Mouse (Mus musculus) hindbrain, embryonic 16.5 days (tissue): ENCODE data around the gene Clptm1. TPM values are rescaled to one million over a fixed set of nuclear protein-coding genes. Genes with fewer than 3 reads are reported as not detected.
A peak's percentile ranks its signal among the peaks of the same experiment; 100 is the strongest.
"Not testable (repeated sequence)": the region's sequence is repeated elsewhere in the genome, so short reads cannot be mapped to it uniquely, and the experiment has no call there.

Experiments used
- ATAC-seq: fragments of 200-750 bp; cut with Nextera tagmentation; 2 replicates; pipeline ENCODE4 v1.8.0; 2017; ENCODE audit warnings: moderate TSS enrichment, moderate library complexity
- H3K27ac ChIP-seq: fragments of 300-500 bp; sonication (generic); 2 replicates; pipeline ENCODE4 v1.5.1; 2014; ENCODE audit warnings: low read depth, mild to moderate bottlenecking, control low read depth, low read length, moderate library complexity
- H3K27me3 ChIP-seq: fragments of 300-500 bp; sonication (generic); replicated peaks from 2 replicates; pipeline ENCODE4 v1.6.1; 2014; ENCODE audit warnings: low read length; ENCODE audit not compliant: control insufficient read depth, insufficient read depth
- H3K36me3 ChIP-seq: fragments of 300-500 bp; sonication (generic); 2 replicates; pipeline ENCODE4 v1.6.1; 2014; ENCODE audit warnings: mild to moderate bottlenecking, low read length, moderate library complexity, mixed read lengths; ENCODE audit not compliant: control insufficient read depth, insufficient read depth
- H3K4me1 ChIP-seq: fragments of 300-500 bp; sonication (generic); 2 replicates; pipeline ENCODE4 v1.6.1; 2014; ENCODE audit warnings: low read depth, low read length; ENCODE audit not compliant: control insufficient read depth, insufficient read depth
- H3K4me2 ChIP-seq: fragments of 300-500 bp; sonication (generic); 2 replicates; pipeline ENCODE4 v1.6.1; 2014; ENCODE audit warnings: mild to moderate bottlenecking, low read length, control low read depth, moderate library complexity
- H3K4me3 ChIP-seq: fragments of 300-500 bp; sonication (generic); 2 replicates; pipeline ENCODE4 v1.5.1; 2014; ENCODE audit warnings: mild to moderate bottlenecking, low read length, control low read depth, moderate library complexity
- H3K9ac ChIP-seq: fragments of 300-500 bp; sonication (generic); 2 replicates; pipeline ENCODE4 v1.6.1; 2014; ENCODE audit warnings: low read depth, mild to moderate bottlenecking, control low read depth, low read length, moderate library complexity
- H3K9me3 ChIP-seq: fragments of 300-500 bp; sonication (generic); 2 replicates; pipeline ENCODE4 v1.6.1; 2014; ENCODE audit warnings: mild to moderate bottlenecking, low read length, moderate library complexity; ENCODE audit not compliant: control insufficient read depth
- WGBS: fragments of 180-500 bp; shearing (Covaris S2); extraction: QIAGEN DNeasy Blood & Tissue Kit; methylation state at CpG from one replicate; pipeline ENCODE4 v1.1.7; 2014; 5-methylcytosine and 5-hydroxymethylcytosine counted together
- polyA plus RNA-seq: library from polyadenylated mRNA; unstranded; fragments of >200 nt; fragmentation: Nextera tagmentation; extraction: Ambion mirVana; gene quantifications from 2 replicates; pipeline ENCODE4 v1.2.1, GENCODE M21; 2015

Gene Clptm1
- polyA plus RNA-seq, 1 experiment from 2014 or later: 138 TPM

DNA sequence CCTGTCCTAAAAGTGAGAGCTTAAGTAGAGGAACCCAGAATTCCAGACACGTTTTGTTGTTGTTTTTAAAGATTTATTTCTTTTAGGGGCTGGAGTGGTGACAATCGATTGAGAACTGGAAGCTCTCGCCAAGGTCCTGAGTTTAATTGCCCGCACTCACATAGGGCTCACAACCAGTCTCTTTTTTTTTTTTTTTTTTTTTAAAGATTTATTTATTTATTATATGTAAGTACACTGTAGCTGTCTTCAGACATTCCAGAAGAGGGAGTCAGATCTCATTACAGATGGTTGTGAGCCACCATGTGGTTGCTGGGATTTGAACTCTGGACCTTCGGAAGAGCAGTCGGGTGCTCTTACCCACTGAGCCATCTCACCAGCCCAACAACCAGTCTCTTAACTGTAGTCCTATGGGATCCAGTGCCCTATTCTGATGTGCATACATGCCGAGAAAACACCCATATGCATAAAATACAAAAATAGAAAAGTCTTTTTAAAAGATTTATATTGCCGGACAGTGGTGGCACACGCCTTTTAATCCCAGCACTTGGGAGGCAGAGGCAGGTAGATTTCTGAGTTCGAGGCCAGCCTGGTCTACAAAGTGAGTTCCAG is 60.1 kb downstream of the Clptm1 start:
- Histone ChIP-seq H3K4me1 (peaks cover 27% of the 10 kb centered on the region), H3K9ac (0 out of 2 replicates have a peak overlapping the region, but pooled peaks have one; percentile 80), H3K4me3 (peak overlapping the region; percentile 65), H3K4me2 (peak overlapping the region; percentile 82), H3K27ac (peak overlapping the region; percentile 45; the same call in 1 of the 2 replicates)
- not testable (repeated sequence) for ATAC-seq, H3K27me3 ChIP-seq, H3K36me3 ChIP-seq, H3K9me3 ChIP-seq
- WGBS: 63% methylated on average over 10 of the region's 10 CpGs

DNA sequence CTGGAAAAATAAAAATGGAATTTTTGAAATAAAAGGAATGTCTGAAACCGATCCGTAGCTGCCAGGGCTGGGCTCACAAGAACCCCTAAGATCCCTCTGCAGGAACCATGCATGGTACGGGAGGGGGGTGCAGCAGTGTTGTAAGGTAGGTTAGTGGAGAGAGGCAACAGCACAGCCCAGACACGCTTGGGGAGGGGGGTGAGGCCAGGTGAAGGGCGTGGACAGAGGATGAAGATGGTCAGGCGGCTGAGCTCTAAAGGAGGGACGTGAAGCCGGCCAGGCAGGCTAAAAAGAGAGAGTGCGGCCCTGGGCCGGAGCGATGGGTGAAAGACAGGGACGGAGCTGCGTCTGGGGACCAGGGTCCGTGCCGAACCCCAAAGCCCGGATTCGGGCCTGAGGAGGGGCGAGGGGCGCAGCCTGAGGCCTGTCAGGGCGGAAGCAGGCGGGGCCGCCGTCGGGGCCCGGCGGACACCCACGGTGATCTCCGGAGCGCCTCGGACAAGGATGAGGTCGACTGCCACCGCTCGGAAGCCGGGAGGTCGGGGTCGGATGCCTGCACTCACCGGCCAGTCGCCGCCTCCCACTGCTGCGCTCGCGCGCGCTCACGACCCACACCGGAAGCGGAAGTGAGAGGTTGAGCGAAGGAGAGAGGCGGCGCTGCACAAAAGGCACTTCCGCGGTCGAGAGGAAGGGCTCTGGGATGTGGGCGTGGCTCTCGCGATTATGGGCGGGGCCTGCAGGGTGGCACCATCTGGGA is 60.8 kb downstream of the Clptm1 start, which contains the start of gene Clasrp:
TSS of gene Clasrp (minus strand) at position 638 of the 757 bp plus-strand sequence.
- H3K27ac ChIP-seq: peak within 1 kb of the TSS; percentile 59
- no peaks in the 10 kb centered on the region for H3K9me3 ChIP-seq
- peak within 1 kb of the TSS; percentile 65 for H3K4me3 ChIP-seq
- no peaks in the 10 kb centered on the region for H3K27me3 ChIP-seq
- WGBS: 1% methylated on average over 57 of the region's 57 CpGs
- H3K9ac ChIP-seq: peak within 1 kb of the TSS; percentile 80
- peak within 1 kb of the TSS; percentile 82 for H3K4me2 ChIP-seq
- H3K36me3 ChIP-seq: 0 out of 2 replicates have a peak, but pooled peaks cover 2% of the 10 kb centered on the region
- peaks cover 27% of the 10 kb centered on the region for H3K4me1 ChIP-seq
- ATAC-seq: peak; percentile 88

DNA sequence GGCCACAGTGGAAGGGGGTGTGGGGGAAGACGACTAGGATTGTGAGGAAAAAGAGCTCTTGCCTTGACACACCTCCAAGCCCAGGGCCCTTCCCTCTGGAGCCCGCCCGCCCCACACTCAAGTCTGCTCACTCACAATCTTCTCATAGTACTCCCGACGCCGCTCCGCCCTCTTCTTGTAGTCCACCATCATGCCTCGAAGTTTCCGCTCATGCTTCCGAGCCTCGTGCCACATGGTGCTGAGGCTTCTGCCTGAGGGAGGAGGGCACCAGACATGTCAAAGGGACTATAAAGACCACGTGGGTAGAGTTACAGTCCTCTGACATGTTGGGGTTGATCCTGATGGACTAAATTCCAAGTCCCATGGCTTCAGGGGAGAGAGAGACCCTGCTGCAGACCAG is 61.8 kb downstream of the Clptm1 start:
- peak overlapping the region; percentile 82 for H3K4me2 ChIP-seq
- peak overlapping the region; percentile 80 for H3K9ac ChIP-seq
- H3K4me3 ChIP-seq: peak overlapping the region; percentile 65
- 0 out of 2 replicates have a peak, but pooled peaks cover 2% of the 10 kb centered on the region for H3K36me3 ChIP-seq
- no peaks in the 10 kb centered on the region for H3K9me3 ChIP-seq
- peaks cover 27% of the 10 kb centered on the region for H3K4me1 ChIP-seq
- no peaks in the 10 kb centered on the region for H3K27me3 ChIP-seq
- ATAC-seq: no peak
- H3K27ac ChIP-seq: no peak overlapping the region
- WGBS: 81% methylated on average over 12 of the region's 12 CpGs

DNA sequence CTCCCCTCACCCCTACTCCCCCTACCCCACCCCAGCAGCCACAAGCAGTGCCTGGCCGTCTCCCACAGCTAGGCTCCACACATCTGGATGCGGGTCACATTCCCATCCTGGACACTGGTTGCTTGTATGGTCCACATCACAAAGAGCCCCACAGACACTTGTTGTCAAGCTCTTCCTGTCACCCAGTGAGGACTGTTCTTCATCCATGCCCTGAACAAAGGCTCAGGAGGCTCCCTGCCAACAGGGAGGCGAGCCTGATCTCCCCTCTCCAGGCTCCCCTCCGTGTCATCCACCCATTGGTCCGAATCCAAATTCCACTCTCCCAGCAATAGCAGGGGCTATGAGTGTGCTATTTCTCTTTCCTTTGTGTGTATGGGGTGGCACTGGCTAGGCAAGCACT is 64.3 kb downstream of the Clptm1 start:
- H3K4me1 ChIP-seq: peaks cover 27% of the 10 kb centered on the region
- no peak overlapping the region for H3K4me2 ChIP-seq
- no peak overlapping the region for H3K4me3 ChIP-seq
- no peaks in the 10 kb centered on the region for H3K27me3 ChIP-seq
- H3K27ac ChIP-seq: peak overlapping the region; percentile 63
- peak; percentile 84 for ATAC-seq
- peaks cover 4% of the 10 kb centered on the region for H3K36me3 ChIP-seq
- H3K9ac ChIP-seq: no peak overlapping the region
- H3K9me3 ChIP-seq: no peaks in the 10 kb centered on the region
- 39% methylated on average over 5 of the region's 5 CpGs for WGBS

DNA sequence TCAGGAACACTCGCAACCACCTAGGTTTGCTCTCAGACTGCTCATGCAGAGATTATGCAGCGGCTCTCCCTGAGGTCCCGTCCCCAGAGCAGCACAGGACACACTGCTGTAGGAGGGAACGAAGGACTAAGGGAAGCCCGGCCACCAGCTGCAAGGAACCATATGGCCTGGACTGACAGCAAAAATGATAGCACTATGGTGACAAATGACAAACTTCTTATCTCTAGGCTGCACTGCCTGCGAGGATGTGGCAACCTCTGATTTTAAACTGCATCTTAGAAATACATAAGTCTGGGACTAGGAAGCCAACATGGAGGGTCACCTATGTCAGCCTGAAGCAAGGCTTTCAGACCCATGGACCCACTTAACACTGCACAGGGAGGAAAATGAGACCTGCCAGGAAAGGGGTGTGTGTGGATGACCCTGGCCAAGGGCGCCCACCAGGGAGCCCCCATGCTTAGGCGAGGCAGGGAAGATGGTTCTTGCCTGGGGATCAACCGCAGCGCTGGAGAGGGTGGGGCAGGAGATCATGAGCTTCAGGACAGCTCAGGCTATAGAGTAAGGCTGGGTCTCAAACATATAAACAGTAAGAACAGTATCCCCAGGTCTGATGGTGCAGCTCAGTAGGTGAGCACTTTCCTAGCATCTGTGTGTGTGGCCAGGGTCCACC is 71.6 kb downstream of the Clptm1 start:
- ATAC-seq: no peak
- no peaks in the 10 kb centered on the region for H3K27me3 ChIP-seq
- no peak overlapping the region for H3K4me2 ChIP-seq
- H3K27ac ChIP-seq: no peak overlapping the region
- peaks cover 47% of the 10 kb centered on the region for H3K36me3 ChIP-seq
- no peak overlapping the region for H3K4me3 ChIP-seq
- no peak overlapping the region for H3K9ac ChIP-seq
- H3K9me3 ChIP-seq: no peaks in the 10 kb centered on the region
- 91% methylated on average over 10 of the region's 10 CpGs for WGBS
- H3K4me1 ChIP-seq: no peaks in the 10 kb centered on the region

DNA sequence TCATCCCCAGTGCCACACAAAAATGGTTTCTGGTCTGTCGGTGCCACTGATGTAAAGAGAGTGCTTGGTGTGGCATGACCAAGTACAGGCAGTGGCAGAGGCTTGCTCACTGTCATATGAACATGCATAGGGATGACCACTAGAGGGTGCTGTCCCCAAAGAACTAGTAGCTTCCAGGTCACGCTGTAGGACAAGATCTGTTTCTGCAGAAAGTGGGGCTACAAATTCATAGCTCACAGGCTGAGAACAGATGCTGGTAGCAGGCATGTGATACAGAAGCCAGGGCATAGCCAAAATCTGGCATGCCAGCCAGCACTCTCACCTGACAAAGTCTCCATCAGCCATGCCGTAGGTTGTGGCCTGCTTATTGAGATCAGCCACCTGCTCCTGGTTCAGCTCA is 74.9 kb downstream of the Clptm1 start:
- WGBS: 59% methylated on average over 3 of the region's 3 CpGs
- H3K4me3 ChIP-seq: no peak overlapping the region
- ATAC-seq: peak; percentile 71

DNA sequence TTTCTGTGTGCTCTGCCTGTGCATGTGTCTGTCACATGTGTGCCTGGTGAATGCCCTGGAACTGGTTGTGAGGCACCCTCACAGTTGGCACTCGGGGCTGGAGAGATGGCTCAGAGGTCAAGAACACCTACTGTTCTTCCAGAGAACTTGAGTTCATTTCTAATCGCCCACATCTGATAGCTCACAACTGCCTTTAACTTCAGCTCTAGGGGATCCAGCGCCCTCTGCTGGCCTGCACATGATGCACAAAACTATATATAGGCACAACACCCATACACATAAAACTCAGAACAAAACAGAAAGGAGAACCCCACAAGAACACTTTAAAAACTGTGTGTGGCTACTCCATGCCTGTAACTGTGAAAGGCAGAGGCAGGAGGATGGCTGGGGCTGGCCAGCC is 75.6 kb downstream of the Clptm1 start:
- H3K4me2 ChIP-seq: no peak overlapping the region
- H3K9ac ChIP-seq: no peak overlapping the region
- no peak overlapping the region for H3K4me3 ChIP-seq
- no peaks in the 10 kb centered on the region for H3K9me3 ChIP-seq
- ATAC-seq: no peak
- H3K27ac ChIP-seq: no peak overlapping the region
- 55% methylated on average over 3 of the region's 3 CpGs for WGBS
- no peaks in the 10 kb centered on the region for H3K4me1 ChIP-seq
- H3K27me3 ChIP-seq: no peaks in the 10 kb centered on the region
- peaks cover 70% of the 10 kb centered on the region for H3K36me3 ChIP-seq

More for the DNA sequence above, 74.9 kb downstream of the Clptm1 start:
- H3K27ac ChIP-seq: no peak overlapping the region
- H3K27me3 ChIP-seq: no peaks in the 10 kb centered on the region
- H3K4me2 ChIP-seq: no peak overlapping the region
- no peaks in the 10 kb centered on the region for H3K9me3 ChIP-seq
- H3K4me1 ChIP-seq: no peaks in the 10 kb centered on the region
- peaks cover 64% of the 10 kb centered on the region for H3K36me3 ChIP-seq
- no peak overlapping the region for H3K9ac ChIP-seq

DNA sequence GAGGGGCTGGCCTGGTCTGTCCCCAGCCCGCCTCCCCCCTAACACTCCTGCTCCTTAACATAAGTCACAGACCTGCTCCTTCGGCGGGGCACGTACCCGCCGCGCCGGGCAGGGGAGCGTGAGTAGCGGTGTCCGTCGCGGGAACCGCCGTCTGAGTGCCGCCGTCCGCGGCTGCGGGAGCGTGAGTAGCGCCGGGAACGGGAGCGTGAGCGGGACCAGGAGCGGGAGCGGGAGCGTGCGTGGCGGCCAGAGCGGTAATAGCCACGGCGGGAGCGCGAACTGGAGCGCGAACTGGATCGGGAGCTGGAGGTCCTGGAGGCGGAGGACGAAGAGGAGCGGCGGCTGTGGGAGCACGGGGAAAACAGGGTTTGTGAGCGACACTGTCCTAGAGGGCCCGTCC is 78.6 kb downstream of the Clptm1 start:
- no peak overlapping the region for H3K4me2 ChIP-seq
- H3K36me3 ChIP-seq: peaks cover 69% of the 10 kb centered on the region

More for the DNA sequence above, 78.6 kb downstream of the Clptm1 start:
- no peak for ATAC-seq
- Histone ChIP-seq H3K27me3 (no peaks in the 10 kb centered on the region), H3K27ac (no peak overlapping the region), H3K4me1 (no peaks in the 10 kb centered on the region), H3K4me3 (no peak overlapping the region), H3K9ac (no peak overlapping the region), H3K9me3 (no peaks in the 10 kb centered on the region)
- WGBS: 71% methylated on average over 46 of the region's 46 CpGs
